Mouse (Mus musculus): Measurements from ENCODE around the gene Armc7.

DNA sequence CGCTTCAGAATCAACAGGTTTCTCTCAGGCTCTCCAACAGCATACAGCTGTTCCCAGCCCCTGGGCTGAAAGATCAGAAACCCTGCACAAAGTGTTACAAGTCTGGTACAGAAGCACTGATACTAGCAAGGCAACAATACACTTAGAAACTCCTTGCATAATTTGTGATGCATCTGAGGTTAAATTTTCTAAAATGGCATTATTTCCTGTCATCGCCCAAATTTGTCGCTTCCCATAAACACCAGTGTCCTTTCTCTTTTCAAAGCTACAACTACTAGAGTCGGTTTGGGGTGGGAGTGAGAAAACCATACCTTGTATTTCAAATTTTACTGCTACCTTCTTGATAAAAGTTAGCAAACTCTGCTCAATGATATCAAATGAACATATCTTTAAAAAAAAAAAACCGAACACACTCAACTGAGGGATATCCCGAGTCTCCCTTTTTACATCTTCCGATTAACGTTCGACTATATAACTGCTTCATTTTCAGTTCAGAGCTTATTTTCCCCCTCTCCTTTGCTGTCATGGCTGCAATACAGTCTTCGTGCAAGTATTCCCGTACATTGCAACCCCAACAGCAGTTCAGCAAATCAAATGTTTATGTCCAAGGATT lies 59.4 kb downstream of the Armc7 start:
- TF ChIP-seq GATA2 (IDR thresholded peaks at IDR 0.05; ENCODE audit: borderline replicate concordance, low read depth, low read length) (no peak), CTCF (IDR thresholded peaks at IDR 0.05; ENCODE audit: low read depth, low read length) (no peak)

Measured in G1E (cell line).